Mouse (Mus musculus) kidney, embryonic 16.5 days (tissue): ENCODE measurements around the gene Ciita. TPM values are rescaled to one million over a fixed set of nuclear protein-coding genes. Genes with fewer than 3 reads are reported as not detected.

Experiments
- ATAC-seq: fragments of 200-750 bp; cut with Nextera tagmentation; 2 replicates; pipeline ENCODE4 v1.8.0; 2017; ENCODE audit warnings: moderate TSS enrichment; ENCODE audit not compliant: low FRiP score, low TSS enrichment
- H3K27ac ChIP-seq: fragments of 300-500 bp; sonication (generic); 2 replicates; pipeline ENCODE4 v1.5.1; 2014; ENCODE audit warnings: low read length
- H3K27me3 ChIP-seq: fragments of 300-500 bp; sonication (generic); 2 replicates; pipeline ENCODE4 v1.6.1; 2014; ENCODE audit warnings: low read length, control low read depth, mixed read lengths; ENCODE audit not compliant: insufficient read depth
- H3K36me3 ChIP-seq: fragments of 300-500 bp; sonication (generic); 2 replicates; pipeline ENCODE4 v1.6.1; 2014; ENCODE audit warnings: low read length, control low read depth, mixed read lengths; ENCODE audit not compliant: insufficient read depth
- H3K4me1 ChIP-seq: fragments of 300-500 bp; sonication (generic); 2 replicates; pipeline ENCODE4 v1.6.1; 2014; ENCODE audit warnings: low read length, control low read depth, mixed read lengths; ENCODE audit not compliant: insufficient read depth
- H3K4me2 ChIP-seq: fragments of 300-500 bp; sonication (generic); replicated peaks from 2 replicates; pipeline ENCODE4 v1.6.1; 2014; ENCODE audit warnings: low read depth, low read length
- H3K4me3 ChIP-seq: fragments of 300-500 bp; sonication (generic); 2 replicates; pipeline ENCODE4 v1.5.1; 2014; ENCODE audit warnings: mild to moderate bottlenecking, low read length
- H3K9ac ChIP-seq: fragments of 300-500 bp; sonication (generic); replicated peaks from 2 replicates; pipeline ENCODE4 v1.6.1; 2014; ENCODE audit warnings: low read length
- H3K9me3 ChIP-seq: fragments of 300-500 bp; sonication (generic); 2 replicates; pipeline ENCODE4 v1.6.1; 2016; ENCODE audit warnings: low read length, control low read depth
- WGBS: fragments of 180-500 bp; shearing (Covaris S2); extraction: QIAGEN DNeasy Blood & Tissue Kit; methylation state at CpG from one replicate; pipeline ENCODE4 v1.1.7; 2014; 5-methylcytosine and 5-hydroxymethylcytosine counted together
- polyA plus RNA-seq: library from polyadenylated mRNA; unstranded; fragments of >200 nt; fragmentation: Nextera tagmentation; extraction: Ambion mirVana; gene quantifications from 2 replicates; pipeline ENCODE4 v1.2.1, GENCODE M21; 2015

Ciita gene
- polyA plus RNA-seq, 1 experiment from 2014 or later = 0.80 TPM

GRCm38 (mm10) chr16:10542266-10542665, 62.4 kb downstream of the Ciita start:
- Histone ChIP-seq H3K27ac (peak overlapping the region; percentile 82), H3K9me3 (no peaks in the 10 kb centered on the region), H3K9ac (peak overlapping the region; percentile 92), H3K27me3 (no peaks in the 10 kb centered on the region), H3K4me2 (peak overlapping the region; percentile 95), H3K4me3 (peak overlapping the region; percentile 83), H3K4me1 (peaks cover 48% of the 10 kb centered on the region), H3K36me3 (no peaks in the 10 kb centered on the region)
- 3% methylated on average over 22 of the region's 22 CpGs for WGBS
- peak; percentile 16; the same call in 1 of the 2 replicates for ATAC-seq

GRCm38 (mm10) chr16:10542698-10543365, 63.0 kb downstream of the Ciita start, which contains the start of gene Dexi:
Dexi (minus strand) TSS chr16:10543054.
- under 1% methylated on average over 54 of the region's 61 CpGs for WGBS
- Histone ChIP-seq H3K4me3 (peak within 1 kb of the TSS; percentile 83), H3K4me2 (peak within 1 kb of the TSS; percentile 95), H3K36me3 (no peaks in the 10 kb centered on the region), H3K9ac (peak within 1 kb of the TSS; percentile 92), H3K9me3 (no peaks in the 10 kb centered on the region), H3K4me1 (peaks cover 53% of the 10 kb centered on the region), H3K27ac (peak within 1 kb of the TSS; percentile 82), H3K27me3 (no peaks in the 10 kb centered on the region)
- ATAC-seq = peak; percentile 96

- H3K4me2 ChIP-seq = peak within 1 kb of the TSS; percentile 77
- peak; percentile 90 for ATAC-seq
- WGBS = under 1% methylated on average over 58 of the region's 58 CpGs
- no peaks in the 10 kb centered on the region for H3K9me3 ChIP-seq
- H3K4me3 ChIP-seq = peak within 1 kb of the TSS; percentile 89
- no peaks in the 10 kb centered on the region for H3K27me3 ChIP-seq
- H3K9ac ChIP-seq = peak within 1 kb of the TSS; percentile 88
- 0 out of 2 replicates have a peak within 1 kb of the TSS, but pooled peaks have one; percentile 56 for H3K27ac ChIP-seq
- H3K36me3 ChIP-seq = no peaks in the 10 kb centered on the region
- peaks cover 42% of the 10 kb centered on the region for H3K4me1 ChIP-seq
These were observed 65.2 kb downstream of the Ciita start, which contains the start of gene Clec16a for GRCm38 (mm10) chr16:10544995-10545622. Clec16a (plus strand) TSS chr16:10545339.

GRCm38 (mm10) chr16:10546865-10547264, 67.0 kb downstream of the Ciita start:
- Histone ChIP-seq H3K4me2 (0 out of 2 replicates have a peak overlapping the region, but pooled peaks have one; percentile 77), H3K27me3 (no peaks in the 10 kb centered on the region), H3K4me3 (no peak overlapping the region), H3K9ac (no peak overlapping the region), H3K4me1 (peaks cover 24% of the 10 kb centered on the region), H3K9me3 (no peaks in the 10 kb centered on the region), H3K36me3 (no peaks in the 10 kb centered on the region), H3K27ac (no peak overlapping the region)
- WGBS = 49% methylated on average over 3 of the region's 3 CpGs
- ATAC-seq = no peak

GRCm38 (mm10) chr16:10548938-10549337, 69.1 kb downstream of the Ciita start:
- Histone ChIP-seq H3K4me1 (peaks cover 20% of the 10 kb centered on the region), H3K9ac (no peak overlapping the region), H3K36me3 (no peaks in the 10 kb centered on the region), H3K4me2 (no peak overlapping the region), H3K27me3 (no peaks in the 10 kb centered on the region), H3K4me3 (no peak overlapping the region), H3K9me3 (no peaks in the 10 kb centered on the region), H3K27ac (no peak overlapping the region)
- ATAC-seq = no peak
- 75% methylated on average over 3 of the region's 3 CpGs for WGBS

GRCm38 (mm10) chr16:10549600-10549999, 69.7 kb downstream of the Ciita start:
- no peak for ATAC-seq
- Histone ChIP-seq H3K27me3 (no peaks in the 10 kb centered on the region), H3K36me3 (no peaks in the 10 kb centered on the region), H3K4me3 (no peak overlapping the region), H3K9ac (no peak overlapping the region), H3K4me2 (no peak overlapping the region), H3K27ac (no peak overlapping the region), H3K9me3 (no peaks in the 10 kb centered on the region), H3K4me1 (peaks cover 20% of the 10 kb centered on the region)
- WGBS = 84% methylated on average over 2 of the region's 2 CpGs

GRCm38 (mm10) chr16:10551592-10551991, 71.7 kb downstream of the Ciita start:
- ATAC-seq = no peak
- no peaks in the 10 kb centered on the region for H3K9me3 ChIP-seq
- H3K4me2 ChIP-seq = no peak overlapping the region
- H3K4me3 ChIP-seq = no peak overlapping the region
- no peak overlapping the region for H3K27ac ChIP-seq
- 65% methylated on average over 4 of the region's 4 CpGs for WGBS
- H3K27me3 ChIP-seq = no peaks in the 10 kb centered on the region
- H3K4me1 ChIP-seq = peaks cover 12% of the 10 kb centered on the region
- no peak overlapping the region for H3K9ac ChIP-seq
- H3K36me3 ChIP-seq = no peaks in the 10 kb centered on the region

- Histone ChIP-seq H3K4me2 (no peak overlapping the region), H3K4me3 (no peak overlapping the region), H3K9ac (no peak overlapping the region), H3K27ac (no peak overlapping the region), H3K36me3 (no peaks in the 10 kb centered on the region), H3K4me1 (no peaks in the 10 kb centered on the region), H3K27me3 (no peaks in the 10 kb centered on the region), H3K9me3 (no peaks in the 10 kb centered on the region)
- no peak for ATAC-seq
- 77% methylated on average over 2 of the region's 2 CpGs for WGBS
These were observed 74.0 kb downstream of the Ciita start for GRCm38 (mm10) chr16:10553858-10554257.

GRCm38 (mm10) chr16:10559991-10560390, 80.1 kb downstream of the Ciita start:
- Histone ChIP-seq H3K36me3 (peaks cover 10% of the 10 kb centered on the region; the same call in 1 of the 2 replicates), H3K9ac (no peak overlapping the region), H3K27me3 (no peaks in the 10 kb centered on the region), H3K9me3 (no peaks in the 10 kb centered on the region), H3K4me1 (no peaks in the 10 kb centered on the region), H3K4me3 (no peak overlapping the region), H3K27ac (no peak overlapping the region), H3K4me2 (no peak overlapping the region)
- ATAC-seq = no peak
- 83% methylated on average over 8 of the region's 8 CpGs for WGBS
